Mouse (Mus musculus) small intestine, adult 2 months (tissue): Measurements from ENCODE around the gene Fbxw2.
"Not testable (repeated sequence)": the region's sequence is repeated elsewhere in the genome, so short reads cannot be mapped to it uniquely, and the experiment has no call there.

ENCODE experiments used
- CTCF ChIP-seq: fragments of 200-500 bp; IDR thresholded peaks from 2 replicates; pipeline ENCODE4 v1.5.1; 2012; ENCODE audit warnings: low read depth, mild to moderate bottlenecking, control low read depth, inconsistent platforms, low read length, moderate library complexity, mixed read lengths; ENCODE audit not compliant: insufficient replicate concordance, insufficient read length; ENCODE audit errors: extremely low read depth
- POLR2A ChIP-seq: fragments of 200-500 bp; IDR thresholded peaks from 2 replicates; pipeline ENCODE4 v1.6.1; 2012; ENCODE audit warnings: low read depth, mild to moderate bottlenecking, control low read depth, inconsistent platforms, low read length, moderate library complexity

- not testable (repeated sequence) for TF ChIP-seq CTCF, POLR2A
Measured at GRCm38 (mm10) chr2:34840143-34840542, 14.0 kb upstream of the Fbxw2 start.
